Mouse (Mus musculus) embryonic facial prominence, embryonic 11.5 days (tissue): ENCODE measurements around the gene Car10. TPM values are rescaled to one million over a fixed set of nuclear protein-coding genes. Genes with fewer than 3 reads are reported as not detected.

ENCODE experiments used
- ATAC-seq: fragments of 200-750 bp; cut with Nextera tagmentation; replicated peaks from 2 replicates; pipeline ENCODE4 v1.8.0; 2017; ENCODE audit warnings: low read depth; ENCODE audit not compliant: insufficient number of reproducible peaks, low FRiP score, low TSS enrichment
- DNase-seq: peaks from one replicate; pipeline ENCODE4 v3.0.0-alpha.2; 2015; ENCODE audit warnings: low spot score
- H3K27ac ChIP-seq: fragments of 300-500 bp; sonication (generic); replicated peaks from 2 replicates; pipeline ENCODE4 v1.5.1; 2014; ENCODE audit warnings: mild to moderate bottlenecking, low read depth, low read length, control low read depth
- H3K27me3 ChIP-seq: fragments of 300-500 bp; sonication (generic); 2 replicates; pipeline ENCODE4 v1.6.1; 2014; ENCODE audit warnings: mild to moderate bottlenecking, low read length, moderate library complexity, mixed read lengths; ENCODE audit not compliant: control insufficient read depth, insufficient read depth
- H3K36me3 ChIP-seq: fragments of 300-500 bp; sonication (generic); replicated peaks from 2 replicates; pipeline ENCODE4 v1.6.1; 2014; ENCODE audit warnings: low read depth, mild to moderate bottlenecking, low read length, moderate library complexity, mixed read lengths; ENCODE audit not compliant: control insufficient read depth, insufficient read depth
- H3K4me1 ChIP-seq: fragments of 300-500 bp; sonication (generic); 2 replicates; pipeline ENCODE4 v1.6.1; 2014; ENCODE audit warnings: low read length, mixed read lengths; ENCODE audit not compliant: control insufficient read depth, insufficient read depth
- H3K4me2 ChIP-seq: fragments of 300-500 bp; sonication (generic); 2 replicates; pipeline ENCODE4 v1.6.1; 2014; ENCODE audit warnings: low read depth, mild to moderate bottlenecking, control low read depth, low read length, moderate library complexity
- H3K4me3 ChIP-seq: fragments of 300-500 bp; sonication (generic); 2 replicates; pipeline ENCODE4 v1.5.1; 2014; ENCODE audit warnings: low read depth, low read length, control low read depth
- H3K9ac ChIP-seq: fragments of 300-500 bp; sonication (generic); replicated peaks from 2 replicates; pipeline ENCODE4 v1.6.1; 2014; ENCODE audit warnings: mild to moderate bottlenecking, control low read depth, low read length
- H3K9me3 ChIP-seq: fragments of 300-500 bp; sonication (generic); replicated peaks from 2 replicates; pipeline ENCODE4 v1.6.1; 2016; ENCODE audit warnings: mild to moderate bottlenecking, low read length, inconsistent platforms, mixed read lengths; ENCODE audit not compliant: control insufficient read depth
- WGBS: fragments of 180-500 bp; shearing (Covaris S2); extraction: QIAGEN DNeasy Blood & Tissue Kit; methylation state at CpG from one replicate; pipeline ENCODE4 v1.1.7; 2014; 5-methylcytosine and 5-hydroxymethylcytosine counted together
- polyA plus RNA-seq: library from polyadenylated mRNA; unstranded; fragments of >200 nt; fragmentation: Nextera tagmentation; extraction: Ambion mirVana; gene quantifications from 2 replicates; pipeline ENCODE4 v1.2.1, GENCODE M21; 2014

The Car10 gene
- polyA plus RNA-seq, 1 experiment from 2014 or later = 0.80 TPM

GRCm38 (mm10) chr11:93123691-93124090 is 25.9 kb downstream of the Car10 start:
- no peaks in the 10 kb centered on the region for H3K9me3 ChIP-seq
- no peaks in the 10 kb centered on the region for H3K27me3 ChIP-seq
- no peak overlapping the region for H3K27ac ChIP-seq
- 75% methylated on average over 4 of the region's 4 CpGs for WGBS
- no peaks in the 10 kb centered on the region for H3K36me3 ChIP-seq
- no peak for ATAC-seq
- H3K9ac ChIP-seq = no peak overlapping the region
- H3K4me3 ChIP-seq = no peak overlapping the region
- no peak overlapping the region for H3K4me2 ChIP-seq
- no peak for DNase-seq
- H3K4me1 ChIP-seq = no peaks in the 10 kb centered on the region

DNA sequence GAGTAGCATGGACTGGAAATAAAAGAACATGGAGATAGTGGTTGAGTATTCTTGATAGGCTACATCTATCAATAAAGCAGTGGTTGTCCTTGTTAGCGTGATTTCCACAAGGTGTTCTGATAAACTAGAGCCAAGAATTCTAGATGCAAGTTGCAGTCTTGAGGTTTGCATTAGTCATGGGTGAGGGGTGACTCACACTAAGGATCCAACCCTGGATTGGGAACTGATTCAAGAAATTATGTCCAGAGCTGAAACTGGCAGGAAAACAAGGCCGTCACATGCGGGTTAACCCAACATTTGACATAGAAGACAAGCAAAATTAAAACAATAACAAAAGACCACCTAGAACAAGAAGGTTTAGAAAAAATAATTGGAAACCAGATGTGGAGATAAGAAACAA is 28.6 kb downstream of the Car10 start:
- Histone ChIP-seq H3K4me2 (no peak overlapping the region), H3K4me1 (no peaks in the 10 kb centered on the region), H3K9ac (no peak overlapping the region), H3K27ac (no peak overlapping the region), H3K27me3 (no peaks in the 10 kb centered on the region), H3K36me3 (no peaks in the 10 kb centered on the region), H3K4me3 (no peak overlapping the region), H3K9me3 (no peaks in the 10 kb centered on the region)
- DNase-seq = no peak
- WGBS = 78% methylated on average over 3 of the region's 3 CpGs
- ATAC-seq = no peak

GRCm38 (mm10) chr11:93128481-93128880 is 30.7 kb downstream of the Car10 start:
- no peak overlapping the region for H3K9ac ChIP-seq
- H3K4me3 ChIP-seq = no peak overlapping the region
- no peaks in the 10 kb centered on the region for H3K9me3 ChIP-seq
- 72% methylated on average over 2 of the region's 2 CpGs for WGBS
- ATAC-seq (no peak), DNase-seq (no peak)
- H3K27me3 ChIP-seq = no peaks in the 10 kb centered on the region
- H3K27ac ChIP-seq = no peak overlapping the region
- H3K4me2 ChIP-seq = no peak overlapping the region
- no peaks in the 10 kb centered on the region for H3K4me1 ChIP-seq
- H3K36me3 ChIP-seq = no peaks in the 10 kb centered on the region

GRCm38 (mm10) chr11:93137841-93138240 is 40.0 kb downstream of the Car10 start:
- H3K9ac ChIP-seq = no peak overlapping the region
- no peaks in the 10 kb centered on the region for H3K9me3 ChIP-seq
- no peak overlapping the region for H3K27ac ChIP-seq
- no peak overlapping the region for H3K4me2 ChIP-seq
- ATAC-seq (no peak), DNase-seq (no peak)
- no peak overlapping the region for H3K4me3 ChIP-seq
- no peaks in the 10 kb centered on the region for H3K4me1 ChIP-seq
- no peaks in the 10 kb centered on the region for H3K36me3 ChIP-seq
- WGBS = 93% methylated on average over 1 of the region's 1 CpGs
- H3K27me3 ChIP-seq = no peaks in the 10 kb centered on the region

GRCm38 (mm10) chr11:93141727-93142126 is 43.9 kb downstream of the Car10 start:
- Histone ChIP-seq H3K9ac (no peak overlapping the region), H3K4me3 (no peak overlapping the region), H3K4me2 (no peak overlapping the region), H3K9me3 (no peaks in the 10 kb centered on the region), H3K27me3 (no peaks in the 10 kb centered on the region), H3K4me1 (no peaks in the 10 kb centered on the region), H3K36me3 (no peaks in the 10 kb centered on the region), H3K27ac (no peak overlapping the region)
- no peak for ATAC-seq
- 76% methylated on average over 1 of the region's 1 CpGs for WGBS
- no peak for DNase-seq

GRCm38 (mm10) chr11:93144544-93144943 is 46.7 kb downstream of the Car10 start:
- Histone ChIP-seq H3K27me3 (no peaks in the 10 kb centered on the region), H3K36me3 (no peaks in the 10 kb centered on the region), H3K4me2 (no peak overlapping the region), H3K9me3 (no peaks in the 10 kb centered on the region), H3K4me1 (no peaks in the 10 kb centered on the region), H3K9ac (no peak overlapping the region), H3K4me3 (no peak overlapping the region), H3K27ac (no peak overlapping the region)
- DNase-seq = peak; percentile 75
- no peak for ATAC-seq
- WGBS = 17% methylated on average over 2 of the region's 2 CpGs

- no peak for DNase-seq
- Histone ChIP-seq H3K27ac (no peak overlapping the region), H3K4me1 (no peaks in the 10 kb centered on the region), H3K9ac (no peak overlapping the region), H3K4me3 (no peak overlapping the region), H3K4me2 (no peak overlapping the region), H3K27me3 (no peaks in the 10 kb centered on the region), H3K9me3 (no peaks in the 10 kb centered on the region), H3K36me3 (no peaks in the 10 kb centered on the region)
- WGBS = 70% methylated on average over 3 of the region's 3 CpGs
- ATAC-seq = no peak
These were observed 57.1 kb downstream of the Car10 start for GRCm38 (mm10) chr11:93154910-93155309.

- Histone ChIP-seq H3K9me3 (no peaks in the 10 kb centered on the region), H3K4me3 (no peak overlapping the region), H3K27me3 (no peaks in the 10 kb centered on the region), H3K4me2 (no peak overlapping the region), H3K27ac (no peak overlapping the region), H3K4me1 (no peaks in the 10 kb centered on the region), H3K36me3 (no peaks in the 10 kb centered on the region), H3K9ac (no peak overlapping the region)
- ATAC-seq (no peak), DNase-seq (no peak)
These were observed 74.6 kb downstream of the Car10 start for GRCm38 (mm10) chr11:93172430-93172829.
